Mouse (Mus musculus): ENCODE measurements around the gene Cdk1. TPM values are rescaled to one million over a fixed set of nuclear protein-coding genes. Genes with fewer than 3 reads are reported as not detected.

The Cdk1 gene
- total RNA-seq, 4 experiments from 2014 or later = 1.9 to 7.7 (median 2.8) TPM

DNA sequence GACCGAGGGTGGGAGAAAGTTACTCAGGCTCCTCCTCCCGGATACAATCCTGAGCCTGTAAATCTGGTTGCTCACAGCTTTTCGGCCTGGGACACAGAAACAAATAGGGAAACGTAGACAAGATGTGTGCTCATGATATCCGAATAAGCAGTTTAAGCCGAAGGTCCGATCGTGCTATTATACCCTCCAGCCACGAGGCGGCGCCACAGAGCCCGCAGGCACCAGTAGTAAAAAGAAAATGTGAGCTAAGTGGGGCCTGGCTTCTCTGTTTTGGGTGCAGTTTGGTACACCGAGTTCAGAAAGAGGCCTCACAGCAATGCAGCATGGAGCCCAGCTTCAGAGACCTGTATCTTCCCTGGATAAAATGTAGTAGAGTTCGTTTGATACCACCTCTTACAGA is 46.5 kb downstream of the Cdk1 start:
- DNase-seq = no peak

DNA sequence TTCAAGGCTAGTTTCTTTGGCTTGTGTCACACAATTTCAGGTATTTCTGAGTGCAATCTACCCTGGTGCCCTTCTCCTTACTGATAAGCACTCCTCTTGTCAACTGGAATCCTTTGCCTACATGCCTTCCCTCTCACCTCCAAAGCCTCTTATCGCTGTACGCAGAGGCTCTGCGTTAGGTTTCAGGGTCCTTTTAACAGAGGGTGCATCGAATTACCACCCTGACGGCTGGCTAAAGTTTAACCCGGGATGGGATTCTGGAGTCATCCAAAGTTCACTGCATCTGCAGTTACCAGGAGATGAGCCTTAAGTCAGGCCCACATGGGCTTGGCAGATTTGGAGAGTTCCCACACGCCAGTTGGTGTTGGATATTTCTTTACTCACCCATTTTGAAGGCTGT is 47.1 kb downstream of the Cdk1 start:
- DNase-seq = no peak

GRCm38 (mm10) chr10:69304819-69305218 is 47.9 kb downstream of the Cdk1 start:
- DNase-seq = no peak

GRCm38 (mm10) chr10:69302667-69303066 is 50.1 kb downstream of the Cdk1 start:
- DNase-seq = no peak

GRCm38 (mm10) chr10:69299985-69300384 is 52.8 kb downstream of the Cdk1 start:
- peak; percentile 77 for DNase-seq

DNA sequence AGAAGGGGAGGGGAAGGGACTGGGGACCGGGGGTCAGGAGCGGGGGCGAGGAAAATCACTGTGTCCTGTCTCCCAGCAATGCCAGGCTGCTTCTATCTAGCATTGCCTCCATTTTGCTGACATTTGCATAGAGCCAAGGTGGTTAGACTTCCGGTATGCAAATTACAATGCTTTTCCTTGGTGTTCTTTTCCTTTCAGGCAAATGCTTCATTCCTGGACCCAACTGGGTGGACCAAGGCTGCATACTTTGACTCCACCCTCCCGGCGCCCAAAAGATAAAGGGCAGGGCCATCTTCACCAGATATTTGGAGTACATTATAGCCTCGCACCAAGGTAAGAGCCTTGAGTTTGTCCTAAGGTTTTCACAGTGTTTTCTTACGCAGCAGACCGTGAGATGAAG is 56.8 kb downstream of the Cdk1 start:
- DNase-seq = no peak

DNA sequence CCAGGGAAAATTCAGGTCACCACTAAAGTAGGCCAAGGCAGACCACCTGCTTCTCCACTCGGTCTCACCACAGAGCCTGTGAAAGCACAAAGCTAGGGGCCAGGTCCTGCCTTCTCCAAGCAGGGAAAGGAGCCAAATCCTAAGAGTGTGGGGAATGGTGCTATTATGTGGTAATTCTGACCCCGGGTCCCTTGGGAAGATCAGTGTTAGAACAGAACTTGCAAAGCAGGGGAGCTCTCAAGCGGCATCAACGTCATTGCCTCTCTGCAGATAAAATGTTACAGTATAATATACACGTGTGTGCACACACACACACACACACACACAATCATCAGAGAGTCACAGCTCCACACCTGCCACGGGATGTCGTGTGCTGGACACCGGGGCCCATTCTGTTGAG is 62.0 kb downstream of the Cdk1 start:
- no peak for DNase-seq

DNA sequence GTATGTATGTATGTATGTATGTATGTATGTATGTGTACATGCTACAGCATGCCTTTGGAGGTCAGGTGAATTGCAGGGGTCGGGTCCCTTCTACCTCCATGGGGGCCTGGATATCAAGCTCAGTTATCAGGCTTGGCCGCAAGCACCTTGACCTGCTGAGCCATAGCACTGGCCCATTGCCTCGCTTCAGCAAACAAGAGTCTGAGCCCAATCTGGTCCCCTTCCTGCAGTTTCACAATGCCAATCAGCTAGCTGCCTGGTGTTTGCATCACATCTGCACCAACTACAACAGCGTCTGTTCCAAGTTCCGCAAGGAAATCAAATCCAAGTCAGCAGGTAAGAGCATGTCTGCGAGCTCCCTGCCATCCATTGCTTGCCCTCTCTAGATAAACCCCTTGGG is 64.0 kb downstream of the Cdk1 start:
- no peak for DNase-seq

DNA sequence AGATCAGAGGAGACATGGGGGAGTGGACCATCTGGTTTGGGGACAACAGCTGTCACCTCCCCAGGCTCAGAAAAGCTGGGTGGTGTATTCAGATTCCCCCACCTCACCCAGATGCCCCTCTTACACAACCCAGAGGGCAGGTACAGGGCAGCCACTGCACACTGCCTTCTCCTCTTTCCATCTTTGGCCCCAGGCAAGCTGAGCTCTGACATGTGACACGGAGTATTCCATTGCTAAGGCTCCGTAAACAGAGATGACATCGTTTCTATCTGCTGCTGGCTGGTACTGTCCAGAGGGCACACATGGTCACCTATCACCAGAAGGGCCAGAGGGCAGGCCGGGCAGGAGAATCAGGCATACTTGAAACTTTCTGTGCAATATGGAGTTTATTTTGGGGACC is 64.7 kb downstream of the Cdk1 start:
- DNase-seq = no peak

- no peak for DNase-seq
Measured at GRCm38 (mm10) chr10:69286939-69287338, 65.8 kb downstream of the Cdk1 start.

Other genes starting within 250 kb of the Cdk1 start
- 10 to 100 TPM in 3 of 4 experiments, 1 to 10 TPM in 1; 9.6 to 14.1 (median 13.2) TPM for gene Rhobtb1, start 201.5 kb downstream of the Cdk1 start, total RNA-seq (2022)
- 1 to 10 TPM; 2.0 to 4.5 (median 3.5) TPM for gene A930033H14Rik, start 139.8 kb downstream of the Cdk1 start, total RNA-seq (2022)
- gene Ank3, start 45.8 kb upstream of the Cdk1 start, total RNA-seq (2022) = 10 to 100 TPM; 12.0 to 26.9 (median 20.4) TPM